ENCODE assay signal across 23 mouse cellular contexts in genomic region chr3:85607753-85608152, GRCm38 (mm10).
"Had no signal": no experiment of that assay in that cellular context is flagged by ENCODE, and none has a peak within 500 bp of the region (broad histone marks: within the 10 kb centered on the region; RNA-seq: fewer than 3 reads in every experiment).

No protein-coding gene starts in this region.

- H3K9ac ChIP-seq: limb, embryonic 13.5 days; liver, embryonic 12.5 days; liver, embryonic 15.5 days; lung, embryonic 14.5 days; midbrain, embryonic 13.5 days; neural tube, embryonic 13.5 days had no signal

- H3K27ac ChIP-seq: limb, embryonic 10.5 days; limb, embryonic 13.5 days; liver, embryonic 12.5 days; liver, embryonic 15.5 days; midbrain, embryonic 10.5 days; midbrain, embryonic 13.5 days; neural tube, embryonic 13.5 days; stomach, postnatal 0 days had no signal

- H3K4me1 ChIP-seq: liver, embryonic 12.5 days; liver, embryonic 15.5 days; megakaryocyte, embryonic 14.5 days; midbrain, embryonic 10.5 days; midbrain, embryonic 13.5 days had no signal

- DNase-seq: kidney, adult 18-20 months; kidney, adult 9 months; kidney, postnatal 14 days; kidney, postnatal 4 days; layer of hippocampus, adult 9-11 months; liver; lung, embryonic 14.5 days; retina, postnatal 1 day; thymus, adult 2 months; thymus, postnatal 14 days had no signal

- H3K36me3 ChIP-seq: neural tube, embryonic 13.5 days had no signal

- H3K4me2 ChIP-seq: limb, embryonic 13.5 days; liver, embryonic 12.5 days; liver, embryonic 15.5 days; lung, embryonic 14.5 days; midbrain, embryonic 13.5 days; neural tube, embryonic 13.5 days had no signal

- ATAC-seq: inflammation-experienced regulatory T-cells, adult 6 months; intestine, embryonic 16.5 days; liver, embryonic 12.5 days; midbrain, embryonic 13.5 days; midbrain, embryonic 16.5 days had no signal

- H3K27me3 ChIP-seq: limb, embryonic 13.5 days; liver, embryonic 12.5 days; liver, embryonic 15.5 days; megakaryocyte, embryonic 14.5 days; midbrain, embryonic 13.5 days; neural tube, embryonic 13.5 days had no signal

- H3K4me3 ChIP-seq: limb, embryonic 10.5 days; limb, embryonic 13.5 days; liver, embryonic 12.5 days; liver, embryonic 15.5 days; megakaryocyte, embryonic 14.5 days; midbrain, embryonic 10.5 days; midbrain, embryonic 13.5 days; myocyte; neural tube, embryonic 13.5 days had no signal

- H3K9me3 ChIP-seq: limb, embryonic 10.5 days; limb, embryonic 13.5 days; liver, embryonic 12.5 days; liver, embryonic 15.5 days; megakaryocyte, embryonic 14.5 days; midbrain, embryonic 10.5 days; midbrain, embryonic 13.5 days; neural tube, embryonic 13.5 days had no signal
